Mouse (Mus musculus) Muller cell, postnatal 12 days (primary cell): Measurements from ENCODE around the gene Apba1.

Experiments used
- DNase-seq: peaks from one replicate; pipeline ENCODE4 v3.0.0-alpha.2; 2015; ENCODE audit errors: inconsistent ontology term

Gene Apba1

GRCm38 (mm10) chr19:23874502-23874901 is 115.8 kb downstream of the Apba1 start:
- no peak for DNase-seq

- DNase-seq: no peak
Observed at GRCm38 (mm10) chr19:23875819-23876218, 117.1 kb downstream of the Apba1 start.

- peak; percentile 60 for DNase-seq
Observed at GRCm38 (mm10) chr19:23879862-23880261, 121.2 kb downstream of the Apba1 start.

GRCm38 (mm10) chr19:23886169-23886568 is 127.5 kb downstream of the Apba1 start:
- no peak for DNase-seq

GRCm38 (mm10) chr19:23891421-23891820 is 132.7 kb downstream of the Apba1 start:
- DNase-seq: no peak

GRCm38 (mm10) chr19:23892633-23893032 is 133.9 kb downstream of the Apba1 start:
- no peak for DNase-seq

GRCm38 (mm10) chr19:23893093-23893889 is 134.6 kb downstream of the Apba1 start:
- peak; percentile 23 for DNase-seq

GRCm38 (mm10) chr19:23893946-23894345 is 135.3 kb downstream of the Apba1 start:
- no peak for DNase-seq

GRCm38 (mm10) chr19:23894822-23895221 is 136.1 kb downstream of the Apba1 start:
- no peak for DNase-seq

- no peak for DNase-seq
Observed at GRCm38 (mm10) chr19:23896915-23897314, 138.2 kb downstream of the Apba1 start.

- no peak for DNase-seq
Observed at GRCm38 (mm10) chr19:23898501-23898900, 139.8 kb downstream of the Apba1 start.

GRCm38 (mm10) chr19:23901177-23901576 is 142.5 kb downstream of the Apba1 start:
- no peak for DNase-seq

GRCm38 (mm10) chr19:23901768-23902167 is 143.1 kb downstream of the Apba1 start:
- peak; percentile 69 for DNase-seq

GRCm38 (mm10) chr19:23903066-23903465 is 144.4 kb downstream of the Apba1 start:
- DNase-seq: no peak

- DNase-seq: no peak
Observed at GRCm38 (mm10) chr19:23904922-23905321, 146.2 kb downstream of the Apba1 start.

GRCm38 (mm10) chr19:23905772-23906171 is 147.1 kb downstream of the Apba1 start:
- DNase-seq: no peak

GRCm38 (mm10) chr19:23910345-23910744 is 151.7 kb downstream of the Apba1 start:
- DNase-seq: no peak

- no peak for DNase-seq
Observed at GRCm38 (mm10) chr19:23919384-23920219, 160.9 kb downstream of the Apba1 start.

- no peak for DNase-seq
Observed at GRCm38 (mm10) chr19:23920220-23920544, 161.5 kb downstream of the Apba1 start.

- DNase-seq: no peak
Observed at GRCm38 (mm10) chr19:23922601-23923000, 163.9 kb downstream of the Apba1 start.

- no peak for DNase-seq
Observed at GRCm38 (mm10) chr19:23924057-23924456, 165.4 kb downstream of the Apba1 start.

GRCm38 (mm10) chr19:23924791-23925190 is 166.1 kb downstream of the Apba1 start:
- DNase-seq: no peak

- peak; percentile 35 for DNase-seq
Observed at GRCm38 (mm10) chr19:23925541-23925940, 166.9 kb downstream of the Apba1 start.
